Mouse (Mus musculus) liver, embryonic 14.5 days (tissue): ENCODE measurements at regions not wholly inside any gene's neighbourhood (a gene's known extent, or its start where the extent isn't known, plus 50 kb on each side); places are given as distances from the start of the nearest gene placed in this dataset.

Source experiments
- CTCF ChIP-seq: IDR thresholded peaks from 2 replicates; pipeline ENCODE4 v1.5.1; 2016; ENCODE audit warnings: antibody characterized with exemption, low read depth, control low read depth
- EP300 ChIP-seq: IDR thresholded peaks from 2 replicates; pipeline ENCODE4 v1.6.1; 2016; ENCODE audit warnings: antibody characterized with exemption, low read depth

- TF ChIP-seq CTCF (no peak), EP300 (no peak)
These were observed 428.2 kb downstream of the Nuf2 start for GRCm38 (mm10) chr1:169103113-169103512.
